Mouse (Mus musculus): ENCODE results near the gene Szrd1.

DNA sequence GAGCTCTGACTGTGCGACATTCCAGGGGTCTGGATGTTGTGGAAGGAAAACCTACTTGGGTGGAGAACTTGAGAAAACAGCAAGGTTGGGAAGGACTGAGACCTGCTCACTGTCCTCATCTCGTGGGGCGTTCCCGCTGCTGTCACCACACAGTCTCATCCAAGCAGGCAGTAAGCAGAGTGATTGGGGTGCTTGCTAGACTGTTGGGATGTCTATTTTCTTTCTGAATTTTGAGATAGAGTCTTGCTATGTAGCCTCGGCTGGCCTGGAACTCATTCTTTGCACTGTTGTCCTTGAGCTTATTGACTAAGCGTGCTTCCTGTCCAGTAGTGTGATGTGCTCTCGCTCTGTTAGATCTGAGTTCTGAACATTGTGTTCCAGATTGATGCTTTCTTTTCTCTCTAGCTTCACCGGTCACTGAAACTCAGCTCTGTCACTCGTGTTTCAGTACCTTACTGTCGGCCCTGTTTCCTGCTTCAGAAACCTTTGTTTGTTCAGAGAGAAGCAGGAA is 36.8 kb upstream of the Szrd1 start:
- no peak for TF ChIP-seq CTCF (IDR thresholded peaks at IDR 0.05; ENCODE audit: control insufficient read depth, insufficient read depth, insufficient read length)
- TF ChIP-seq MAX (IDR thresholded peaks at IDR 0.05) = no peak
- TF ChIP-seq USF1 (IDR thresholded peaks at IDR 0.05; ENCODE audit: low read depth) = no peak

All from C2C12 (cell line).